Mouse (Mus musculus): ENCODE data around the gene Dpagt1. TPM values are rescaled to one million over a fixed set of nuclear protein-coding genes. Genes with fewer than 3 reads are reported as not detected.
"Not testable (repeated sequence)": the region's sequence is repeated elsewhere in the genome, so short reads cannot be mapped to it uniquely, and the experiment has no call there.

Gene Dpagt1
- polyA plus RNA-seq, 1 experiment from 2014 or later, result 32.0 TPM

GRCm38 (mm10) chr9:44335331-44336092 is 9.7 kb downstream of the Dpagt1 start:
- Histone ChIP-seq H3K9ac (ENCODE audit: low read length) (peak overlapping the region; percentile 99), H3K4me3 (replicated peaks; ENCODE audit: low read length) (peak overlapping the region; percentile 97), H3K27ac (ENCODE audit: low read length) (peak overlapping the region; percentile 96), H3K4me1 (ENCODE audit: control insufficient read depth, insufficient read depth, low read length) (peaks cover 16% of the 10 kb centered on the region), H3K27me3 (ENCODE audit: control insufficient read depth, insufficient read depth, low read length) (no peaks in the 10 kb centered on the region), H3K9me3 (replicated peaks; ENCODE audit: control insufficient read depth, low read length) (no peaks in the 10 kb centered on the region), H3K36me3 (ENCODE audit: control insufficient read depth, insufficient read depth, low read length) (peaks cover 36% of the 10 kb centered on the region), H3K4me2 (ENCODE audit: low read depth, low read length) (peak overlapping the region; percentile 84)
- 0% methylated on average over 50 of the region's 50 CpGs for WGBS
- no peak for ATAC-seq (ENCODE audit: insufficient read depth, low FRiP score)

- 4% methylated on average over 5 of the region's 5 CpGs for WGBS
- ATAC-seq (ENCODE audit: insufficient read depth, low FRiP score), result no peak
- Histone ChIP-seq H3K4me1 (ENCODE audit: control insufficient read depth, insufficient read depth, low read length) (peaks cover 16% of the 10 kb centered on the region), H3K9ac (ENCODE audit: low read length) (peak overlapping the region; percentile 99), H3K4me3 (replicated peaks; ENCODE audit: low read length) (peak overlapping the region; percentile 97), H3K27ac (ENCODE audit: low read length) (peak overlapping the region; percentile 96), H3K9me3 (replicated peaks; ENCODE audit: control insufficient read depth, low read length) (no peaks in the 10 kb centered on the region), H3K27me3 (ENCODE audit: control insufficient read depth, insufficient read depth, low read length) (no peaks in the 10 kb centered on the region), H3K4me2 (ENCODE audit: low read depth, low read length) (peak overlapping the region; percentile 84), H3K36me3 (ENCODE audit: control insufficient read depth, insufficient read depth, low read length) (peaks cover 32% of the 10 kb centered on the region)
These were observed 10.2 kb downstream of the Dpagt1 start for GRCm38 (mm10) chr9:44336093-44336406.

DNA sequence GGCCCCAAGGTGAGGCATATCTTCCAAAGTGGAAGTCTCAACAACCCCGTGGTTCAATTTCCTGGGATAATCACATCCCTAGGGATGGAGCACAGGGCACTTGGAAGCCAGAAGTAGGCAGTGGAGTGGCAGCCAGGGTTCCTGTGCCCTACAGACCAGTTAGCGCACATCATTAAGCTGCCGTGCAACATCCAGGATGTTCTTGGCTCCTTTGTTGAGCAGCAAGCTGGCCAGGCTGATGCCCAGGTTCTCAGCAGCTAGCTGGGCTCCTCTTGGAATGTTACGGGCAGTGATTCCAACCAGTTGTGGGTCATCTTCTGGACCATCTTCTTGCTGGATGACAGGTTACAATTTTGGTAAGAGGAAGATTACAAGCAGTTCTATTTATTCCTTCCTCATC is 10.7 kb downstream of the Dpagt1 start:
- H3K9me3 ChIP-seq (replicated peaks; ENCODE audit: control insufficient read depth, low read length); ATAC-seq (ENCODE audit: insufficient read depth, low FRiP score); H3K27me3 ChIP-seq (ENCODE audit: control insufficient read depth, insufficient read depth, low read length): not testable (repeated sequence)
- Histone ChIP-seq H3K9ac (ENCODE audit: low read length) (peak overlapping the region; percentile 61), H3K27ac (ENCODE audit: low read length) (peak overlapping the region; percentile 27; the same call in 1 of the 2 replicates), H3K4me1 (ENCODE audit: control insufficient read depth, insufficient read depth, low read length) (peaks cover 19% of the 10 kb centered on the region), H3K36me3 (ENCODE audit: control insufficient read depth, insufficient read depth, low read length) (peaks cover 30% of the 10 kb centered on the region), H3K4me2 (ENCODE audit: low read depth, low read length) (peak overlapping the region; percentile 84), H3K4me3 (replicated peaks; ENCODE audit: low read length) (peak overlapping the region; percentile 97)
- 31% methylated on average over 4 of the region's 4 CpGs for WGBS

- ATAC-seq (ENCODE audit: insufficient read depth, low FRiP score), result no peak
- WGBS, result 58% methylated on average over 3 of the region's 3 CpGs
- H3K9ac ChIP-seq (ENCODE audit: low read length), result peak overlapping the region; percentile 61
- H3K9me3 ChIP-seq (replicated peaks; ENCODE audit: control insufficient read depth, low read length), result no peaks in the 10 kb centered on the region
- peak overlapping the region; percentile 84 for H3K4me2 ChIP-seq (ENCODE audit: low read depth, low read length)
- peaks cover 24% of the 10 kb centered on the region for H3K4me1 ChIP-seq (ENCODE audit: control insufficient read depth, insufficient read depth, low read length)
- peak overlapping the region; percentile 97 for H3K4me3 ChIP-seq (replicated peaks; ENCODE audit: low read length)
- no peaks in the 10 kb centered on the region for H3K27me3 ChIP-seq (ENCODE audit: control insufficient read depth, insufficient read depth, low read length)
- H3K27ac ChIP-seq (ENCODE audit: low read length), result peak overlapping the region; percentile 27; the same call in 1 of the 2 replicates
- H3K36me3 ChIP-seq (ENCODE audit: control insufficient read depth, insufficient read depth, low read length), result peaks cover 25% of the 10 kb centered on the region
These were observed 11.1 kb downstream of the Dpagt1 start for GRCm38 (mm10) chr9:44336964-44337363.

DNA sequence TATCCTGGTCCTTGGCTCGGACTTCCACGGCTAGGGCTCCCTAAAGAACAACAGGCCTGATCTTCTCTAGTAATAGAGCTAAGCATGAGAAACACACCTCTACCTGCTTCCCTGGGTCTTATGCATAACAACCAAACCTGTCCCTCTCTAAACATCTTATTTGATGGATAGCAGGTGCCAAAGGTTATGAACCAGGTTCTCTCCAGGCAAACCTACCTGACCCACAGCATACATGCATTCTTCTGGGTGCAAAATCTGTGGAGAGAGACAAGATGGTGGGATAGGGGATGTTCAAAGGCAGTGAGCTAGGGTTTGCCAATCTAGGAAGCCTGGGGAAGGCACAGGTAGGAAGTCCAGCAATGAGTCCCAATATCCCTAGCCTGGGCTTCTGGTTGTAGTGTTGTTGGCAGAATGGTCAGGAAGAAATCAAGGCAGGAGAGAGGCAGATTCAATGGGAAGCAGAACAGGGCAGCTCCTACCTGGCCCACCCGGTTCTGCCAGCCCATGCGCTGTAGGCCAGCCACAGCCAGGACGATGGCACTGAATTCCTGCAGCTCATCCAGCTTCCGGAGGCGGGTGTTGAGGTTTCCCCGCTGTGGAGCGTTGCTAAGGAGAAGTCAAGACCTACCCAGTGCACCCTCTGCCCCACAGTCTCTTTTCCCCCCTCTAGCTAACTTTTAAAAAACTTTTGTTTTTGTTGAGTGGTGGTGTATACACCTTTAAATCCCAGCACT is 11.8 kb downstream of the Dpagt1 start:
- peak overlapping the region; percentile 27; the same call in 1 of the 2 replicates for H3K27ac ChIP-seq (ENCODE audit: low read length)
- 60% methylated on average over 9 of the region's 9 CpGs for WGBS
- peaks cover 30% of the 10 kb centered on the region for H3K4me1 ChIP-seq (ENCODE audit: control insufficient read depth, insufficient read depth, low read length)
- peaks cover 20% of the 10 kb centered on the region for H3K36me3 ChIP-seq (ENCODE audit: control insufficient read depth, insufficient read depth, low read length)
- no peak for ATAC-seq (ENCODE audit: insufficient read depth, low FRiP score)
- peak overlapping the region; percentile 61 for H3K9ac ChIP-seq (ENCODE audit: low read length)
- peak overlapping the region; percentile 97 for H3K4me3 ChIP-seq (replicated peaks; ENCODE audit: low read length)
- H3K27me3 ChIP-seq (ENCODE audit: control insufficient read depth, insufficient read depth, low read length), result no peaks in the 10 kb centered on the region
- H3K4me2 ChIP-seq (ENCODE audit: low read depth, low read length), result peak overlapping the region; percentile 84
- H3K9me3 ChIP-seq (replicated peaks; ENCODE audit: control insufficient read depth, low read length), result no peaks in the 10 kb centered on the region

DNA sequence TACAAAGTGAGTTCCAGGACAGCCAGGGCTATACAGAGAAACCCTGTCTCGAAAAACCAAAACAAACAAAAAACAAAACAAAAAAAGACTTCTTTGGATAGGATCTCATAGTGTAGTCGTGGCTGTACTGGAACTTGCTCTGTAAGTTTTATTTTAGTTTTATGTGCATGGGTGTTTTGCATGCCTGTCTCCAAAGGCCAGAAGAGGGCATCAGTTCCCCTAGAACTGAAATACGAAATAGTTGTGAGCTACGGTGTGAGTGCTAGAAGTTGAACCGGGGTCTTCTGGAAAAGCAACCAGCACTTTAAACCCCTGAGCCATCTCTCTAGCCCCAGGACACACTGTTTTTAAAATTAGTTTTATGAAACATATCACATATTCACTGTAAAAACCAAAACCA is 12.8 kb downstream of the Dpagt1 start:
- Histone ChIP-seq H3K4me1 (ENCODE audit: control insufficient read depth, insufficient read depth, low read length) (peaks cover 38% of the 10 kb centered on the region), H3K9me3 (replicated peaks; ENCODE audit: control insufficient read depth, low read length) (no peaks in the 10 kb centered on the region), H3K9ac (ENCODE audit: low read length) (no peak overlapping the region), H3K4me2 (ENCODE audit: low read depth, low read length) (no peak overlapping the region), H3K27ac (ENCODE audit: low read length) (no peak overlapping the region), H3K36me3 (ENCODE audit: control insufficient read depth, insufficient read depth, low read length) (0 out of 2 replicates have a peak, but pooled peaks cover 11% of the 10 kb centered on the region), H3K27me3 (ENCODE audit: control insufficient read depth, insufficient read depth, low read length) (no peaks in the 10 kb centered on the region), H3K4me3 (replicated peaks; ENCODE audit: low read length) (no peak overlapping the region)
- 81% methylated on average over 5 of the region's 5 CpGs for WGBS
- ATAC-seq (ENCODE audit: insufficient read depth, low FRiP score), result no peak

DNA sequence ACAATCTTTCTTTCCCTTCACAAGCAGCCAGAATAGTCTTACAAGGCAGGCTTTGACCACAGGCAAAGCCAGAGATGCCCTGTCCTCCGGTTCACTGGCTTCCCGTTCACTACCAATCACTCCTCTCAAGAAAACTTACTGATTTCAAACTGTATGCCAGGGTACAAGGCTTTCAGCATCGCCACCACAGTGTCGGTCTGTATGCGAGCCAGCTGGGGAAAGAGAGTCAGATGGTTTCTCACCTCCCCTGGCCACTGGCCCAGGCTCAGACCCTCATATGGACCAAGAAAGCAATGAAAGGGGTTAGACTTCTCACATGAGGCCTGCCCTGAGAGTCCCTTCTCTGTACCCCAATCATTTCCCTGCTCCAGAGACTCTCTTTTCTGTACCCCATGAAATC is 15.7 kb downstream of the Dpagt1 start:
- Histone ChIP-seq H3K27ac (ENCODE audit: low read length) (peak overlapping the region; percentile 99), H3K27me3 (ENCODE audit: control insufficient read depth, insufficient read depth, low read length) (no peaks in the 10 kb centered on the region), H3K4me3 (replicated peaks; ENCODE audit: low read length) (peak overlapping the region; percentile 14), H3K4me1 (ENCODE audit: control insufficient read depth, insufficient read depth, low read length) (peaks cover 35% of the 10 kb centered on the region), H3K4me2 (ENCODE audit: low read depth, low read length) (no peak overlapping the region), H3K9me3 (replicated peaks; ENCODE audit: control insufficient read depth, low read length) (no peaks in the 10 kb centered on the region), H3K9ac (ENCODE audit: low read length) (peak overlapping the region; percentile 94; the same call in 1 of the 2 replicates), H3K36me3 (ENCODE audit: control insufficient read depth, insufficient read depth, low read length) (0 out of 2 replicates have a peak, but pooled peaks cover 7% of the 10 kb centered on the region)
- ATAC-seq (ENCODE audit: insufficient read depth, low FRiP score), result no peak
- WGBS, result 91% methylated on average over 5 of the region's 5 CpGs

GRCm38 (mm10) chr9:44342173-44342572 is 16.4 kb downstream of the Dpagt1 start:
- Histone ChIP-seq H3K4me2 (ENCODE audit: low read depth, low read length) (peak overlapping the region; percentile 81; the same call in 1 of the 2 replicates), H3K27me3 (ENCODE audit: control insufficient read depth, insufficient read depth, low read length) (no peaks in the 10 kb centered on the region), H3K36me3 (ENCODE audit: control insufficient read depth, insufficient read depth, low read length) (0 out of 2 replicates have a peak, but pooled peaks cover under 1% of the 10 kb centered on the region), H3K9me3 (replicated peaks; ENCODE audit: control insufficient read depth, low read length) (no peaks in the 10 kb centered on the region), H3K9ac (ENCODE audit: low read length) (peak overlapping the region; percentile 94), H3K4me1 (ENCODE audit: control insufficient read depth, insufficient read depth, low read length) (peaks cover 29% of the 10 kb centered on the region), H3K27ac (ENCODE audit: low read length) (peak overlapping the region; percentile 99), H3K4me3 (replicated peaks; ENCODE audit: low read length) (peak overlapping the region; percentile 14)
- 67% methylated on average over 3 of the region's 3 CpGs for WGBS
- ATAC-seq (ENCODE audit: insufficient read depth, low FRiP score), result no peak

- Histone ChIP-seq H3K36me3 (ENCODE audit: control insufficient read depth, insufficient read depth, low read length) (no peaks in the 10 kb centered on the region), H3K4me2 (ENCODE audit: low read depth, low read length) (peak overlapping the region; percentile 81), H3K9ac (ENCODE audit: low read length) (peak overlapping the region; percentile 94), H3K4me3 (replicated peaks; ENCODE audit: low read length) (peak overlapping the region; percentile 96; the same call in 1 of the 2 replicates), H3K27ac (ENCODE audit: low read length) (peak overlapping the region; percentile 99), H3K4me1 (ENCODE audit: control insufficient read depth, insufficient read depth, low read length) (peaks cover 24% of the 10 kb centered on the region), H3K27me3 (ENCODE audit: control insufficient read depth, insufficient read depth, low read length) (no peaks in the 10 kb centered on the region), H3K9me3 (replicated peaks; ENCODE audit: control insufficient read depth, low read length) (no peaks in the 10 kb centered on the region)
- no peak for ATAC-seq (ENCODE audit: insufficient read depth, low FRiP score)
- 50% methylated on average over 1 of the region's 1 CpGs for WGBS
These were observed 16.8 kb downstream of the Dpagt1 start for GRCm38 (mm10) chr9:44342605-44343004.
